Mouse (Mus musculus): Measurements from ENCODE around the gene Pla2g15.

- TF ChIP-seq CTCF (conservative IDR thresholded peaks at IDR 0.05; ENCODE audit: low read length) (no peak), NANOG (IDR thresholded peaks at IDR 0.05; ENCODE audit: borderline replicate concordance, low read length) (no peak)
Measured at GRCm38 (mm10) chr8:106173566-106173965, 23.4 kb downstream of the Pla2g15 start.

Measured in E14TG2a.4 (cell line).